Mouse (Mus musculus): ENCODE results near the gene Gpkow. TPM values are rescaled to one million over a fixed set of nuclear protein-coding genes. Genes with fewer than 3 reads are reported as not detected.
"Not testable (repeated sequence)": the region's sequence is repeated elsewhere in the genome, so short reads cannot be mapped to it uniquely, and the experiment has no call there.

Gene Gpkow
- total and polyA plus RNA-seq, 2 experiments from 2014 or later: 12.0 to 38.8 TPM

DNA sequence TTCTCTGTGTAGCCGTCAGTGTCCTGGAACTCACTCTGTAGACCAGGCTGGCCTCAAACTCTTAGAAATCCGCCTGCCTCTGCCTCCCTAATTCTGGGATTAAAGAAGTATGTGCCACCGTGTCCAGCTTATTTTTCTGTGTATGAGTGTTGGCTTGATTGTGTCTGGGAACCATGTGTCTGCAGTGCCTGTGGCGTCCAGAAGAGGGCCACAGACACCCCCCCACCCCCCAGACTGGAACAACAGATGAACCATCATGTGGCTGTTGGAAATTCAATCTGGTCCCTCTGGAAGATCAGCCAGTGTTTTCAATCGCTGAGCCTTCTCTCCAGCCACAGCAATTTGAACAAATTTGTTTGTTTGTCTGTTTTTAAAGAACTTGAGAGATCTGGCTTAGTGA is 46.5 kb downstream of the Gpkow start:
- H3K9me3 ChIP-seq (ENCODE audit: low read length): no peaks in the 10 kb centered on the region
- H3K27me3 ChIP-seq (ENCODE audit: insufficient read depth, low read length): no peaks in the 10 kb centered on the region
- H3K4me3 ChIP-seq (ENCODE audit: low read length): no peak overlapping the region
- ATAC-seq (no peak), DNase-seq (ENCODE audit: low spot score) (no peak)
- H3K27ac ChIP-seq: no peak overlapping the region
- H3K9ac ChIP-seq (replicated peaks; ENCODE audit: low read length): no peak overlapping the region
- no peaks in the 10 kb centered on the region for H3K4me1 ChIP-seq (ENCODE audit: insufficient read depth, low read length)
- no peak overlapping the region for H3K4me2 ChIP-seq (ENCODE audit: low read depth, low read length)
- H3K36me3 ChIP-seq (ENCODE audit: insufficient read depth, low read length): no peaks in the 10 kb centered on the region
- TF ChIP-seq CTCF (IDR thresholded peaks at IDR 0.05; ENCODE audit: low read depth): peak; percentile 51
- 58% methylated on average over 5 of the region's 5 CpGs for WGBS

DNA sequence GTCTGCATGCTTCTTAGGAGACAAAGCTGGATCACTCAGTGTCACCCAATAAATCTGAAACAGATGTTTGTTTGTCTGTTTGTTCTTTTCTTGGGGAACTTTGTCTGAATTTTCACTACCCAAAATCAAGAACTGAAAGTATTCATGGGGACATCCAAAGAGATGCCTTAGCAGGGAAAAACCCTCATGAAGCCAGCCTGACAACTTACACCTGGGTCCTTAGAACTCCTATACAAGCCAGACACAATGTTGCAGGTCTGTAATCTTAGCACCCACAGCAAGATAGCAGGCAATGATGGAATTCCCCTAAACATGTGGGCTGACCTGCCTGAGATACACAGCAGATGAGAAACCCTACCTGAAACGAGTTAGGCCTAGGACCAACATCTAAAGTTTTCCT is 48.0 kb downstream of the Gpkow start:
- Histone ChIP-seq H3K27me3 (ENCODE audit: insufficient read depth, low read length) (no peaks in the 10 kb centered on the region), H3K4me3 (ENCODE audit: low read length) (no peak overlapping the region), H3K4me2 (ENCODE audit: low read depth, low read length) (no peak overlapping the region), H3K4me1 (ENCODE audit: insufficient read depth, low read length) (no peaks in the 10 kb centered on the region), H3K27ac (no peak overlapping the region), H3K36me3 (ENCODE audit: insufficient read depth, low read length) (no peaks in the 10 kb centered on the region), H3K9ac (replicated peaks; ENCODE audit: low read length) (no peak overlapping the region), H3K9me3 (ENCODE audit: low read length) (no peaks in the 10 kb centered on the region)
- ATAC-seq (no peak), DNase-seq (ENCODE audit: low spot score) (no peak)
- 77% methylated on average over 1 of the region's 1 CpGs for WGBS
- no peak for TF ChIP-seq CTCF (IDR thresholded peaks at IDR 0.05; ENCODE audit: low read depth)

DNA sequence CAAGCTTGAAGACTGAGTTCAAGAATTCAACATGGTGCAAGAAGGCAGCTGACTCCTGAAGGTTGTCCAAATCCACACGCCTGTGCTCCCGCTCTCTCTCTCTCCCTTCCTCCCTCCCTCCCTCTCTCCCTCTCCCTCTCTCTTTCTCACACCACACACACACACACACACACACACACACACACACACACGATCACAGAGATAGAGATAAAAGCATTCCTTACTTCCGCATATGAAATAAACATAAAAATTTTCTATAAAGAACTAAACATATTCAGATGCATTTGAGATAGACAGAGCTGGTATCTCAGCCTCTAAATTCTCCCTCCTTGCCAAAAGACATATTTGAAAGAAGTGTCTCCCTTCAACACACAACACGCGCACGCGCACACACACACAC is 48.5 kb downstream of the Gpkow start:
- WGBS: 89% methylated on average over 8 of the region's 8 CpGs
- no peak for TF ChIP-seq CTCF (IDR thresholded peaks at IDR 0.05; ENCODE audit: low read depth)
- no peaks in the 10 kb centered on the region for H3K9me3 ChIP-seq (ENCODE audit: low read length)
- no peak overlapping the region for H3K9ac ChIP-seq (replicated peaks; ENCODE audit: low read length)
- ATAC-seq (no peak), DNase-seq (ENCODE audit: low spot score) (no peak)
- no peak overlapping the region for H3K4me3 ChIP-seq (ENCODE audit: low read length)
- no peaks in the 10 kb centered on the region for H3K4me1 ChIP-seq (ENCODE audit: insufficient read depth, low read length)
- no peak overlapping the region for H3K27ac ChIP-seq
- H3K27me3 ChIP-seq (ENCODE audit: insufficient read depth, low read length): no peaks in the 10 kb centered on the region
- H3K4me2 ChIP-seq (ENCODE audit: low read depth, low read length): no peak overlapping the region
- H3K36me3 ChIP-seq (ENCODE audit: insufficient read depth, low read length): no peaks in the 10 kb centered on the region

GRCm38 (mm10) chrX:7750432-7751116 is 53.6 kb downstream of the Gpkow start, which contains the start of gene Ccdc120:
TSS of gene Ccdc120 (minus strand) at chrX:7750905.
- ATAC-seq: peak; percentile 90
- H3K4me1 ChIP-seq (ENCODE audit: insufficient read depth, low read length): no peaks in the 10 kb centered on the region
- H3K9me3 ChIP-seq (ENCODE audit: low read length): no peaks in the 10 kb centered on the region
- peak within 1 kb of the TSS; percentile 67 for H3K9ac ChIP-seq (replicated peaks; ENCODE audit: low read length)
- H3K27ac ChIP-seq: peak within 1 kb of the TSS; percentile 58; the same call in 1 of the 2 replicates
- no peaks in the 10 kb centered on the region for H3K27me3 ChIP-seq (ENCODE audit: insufficient read depth, low read length)
- H3K4me3 ChIP-seq (ENCODE audit: low read length): peak within 1 kb of the TSS; percentile 61
- WGBS: 19% methylated on average over 47 of the region's 56 CpGs
- peak within 1 kb of the TSS; percentile 56 for H3K4me2 ChIP-seq (ENCODE audit: low read depth, low read length)
- H3K36me3 ChIP-seq (ENCODE audit: insufficient read depth, low read length): no peaks in the 10 kb centered on the region
- peak; percentile 93 for DNase-seq (ENCODE audit: low spot score)
- no peak for TF ChIP-seq CTCF (IDR thresholded peaks at IDR 0.05; ENCODE audit: low read depth)

- peak; percentile 53 for DNase-seq (ENCODE audit: low spot score)
Measured at GRCm38 (mm10) chrX:7753627-7754026, 56.7 kb downstream of the Gpkow start.

More at GRCm38 (mm10) chrX:7753627-7754026, 56.7 kb downstream of the Gpkow start:
- H3K9ac ChIP-seq (replicated peaks; ENCODE audit: low read length); H3K27me3 ChIP-seq (ENCODE audit: insufficient read depth, low read length); H3K4me2 ChIP-seq (ENCODE audit: low read depth, low read length); H3K9me3 ChIP-seq (ENCODE audit: low read length); H3K36me3 ChIP-seq (ENCODE audit: insufficient read depth, low read length); H3K4me1 ChIP-seq (ENCODE audit: insufficient read depth, low read length); ATAC-seq; H3K4me3 ChIP-seq (ENCODE audit: low read length); H3K27ac ChIP-seq: not testable (repeated sequence)
- TF ChIP-seq CTCF (IDR thresholded peaks at IDR 0.05; ENCODE audit: low read depth): peak; percentile 35
- 19% methylated on average over 3 of the region's 3 CpGs for WGBS

Other genes with a start within 250 kb of the Gpkow start
- not detected in 2 replicates for gene Foxp3, start 123.5 kb upstream of the Gpkow start, total RNA-seq (2014; rRNA removed)
- gene Foxp3, start 123.5 kb upstream of the Gpkow start, polyA plus RNA-seq (2015; fragmentation: Nextera tagmentation; extraction: Ambion mirVana): 0.08 and 0.10 TPM in 2 replicates
- gene Ppp1r3f, start 122.8 kb upstream of the Gpkow start, total RNA-seq (2014; rRNA removed): 19.7 and 23.3 TPM in 2 replicates
- 7.1 and 8.6 TPM in 2 replicates for gene Ppp1r3f, start 122.8 kb upstream of the Gpkow start, polyA plus RNA-seq (2015; fragmentation: Nextera tagmentation; extraction: Ambion mirVana)
- 35.6 and 47.6 TPM in 2 replicates for gene Ccdc22, start 91.6 kb upstream of the Gpkow start, total RNA-seq (2014; rRNA removed)
- gene Ccdc22, start 91.6 kb upstream of the Gpkow start, polyA plus RNA-seq (2015; fragmentation: Nextera tagmentation; extraction: Ambion mirVana): 20.5 and 21.5 TPM in 2 replicates
- 0.10 TPM in 1 of 2 replicates, not detected in the other for gene Cacna1f, start 90.0 kb upstream of the Gpkow start, total RNA-seq (2014; rRNA removed)
- gene Cacna1f, start 90.0 kb upstream of the Gpkow start, polyA plus RNA-seq (2015; fragmentation: Nextera tagmentation; extraction: Ambion mirVana): 0.11 and 0.33 TPM in 2 replicates
- 500 and 512 TPM in 2 replicates for gene Syp, start 58.7 kb upstream of the Gpkow start, total RNA-seq (2014; rRNA removed)
- 320 and 325 TPM in 2 replicates for gene Syp, start 58.7 kb upstream of the Gpkow start, polyA plus RNA-seq (2015; fragmentation: Nextera tagmentation; extraction: Ambion mirVana)
- 1.6 and 1.8 TPM in 2 replicates for gene Prickle3, start 39.9 kb upstream of the Gpkow start, total RNA-seq (2014; rRNA removed)
- gene Prickle3, start 39.9 kb upstream of the Gpkow start, polyA plus RNA-seq (2015; fragmentation: Nextera tagmentation; extraction: Ambion mirVana): 1.1 and 1.6 TPM in 2 replicates
- gene Plp2, start 25.7 kb upstream of the Gpkow start, total RNA-seq (2014; rRNA removed): 12.9 and 27.7 TPM in 2 replicates
- 25.2 and 26.5 TPM in 2 replicates for gene Plp2, start 25.7 kb upstream of the Gpkow start, polyA plus RNA-seq (2015; fragmentation: Nextera tagmentation; extraction: Ambion mirVana)
- gene Magix, start 15.9 kb upstream of the Gpkow start, total RNA-seq (2014; rRNA removed): 4.2 TPM in 1 of 2 replicates, not detected in the other
- gene Magix, start 15.9 kb upstream of the Gpkow start, polyA plus RNA-seq (2015; fragmentation: Nextera tagmentation; extraction: Ambion mirVana): 0.18 and 0.29 TPM in 2 replicates
- gene Wdr45, start 17.2 kb downstream of the Gpkow start, total RNA-seq (2014; rRNA removed): 33.2 and 40.6 TPM in 2 replicates
- 34.0 and 36.4 TPM in 2 replicates for gene Wdr45, start 17.2 kb downstream of the Gpkow start, polyA plus RNA-seq (2015; fragmentation: Nextera tagmentation; extraction: Ambion mirVana)
- not detected in 2 replicates for gene Gm45208, start 25.1 kb downstream of the Gpkow start, total RNA-seq (2014; rRNA removed)
- 0.66 and 1.2 TPM in 2 replicates for gene Gm45208, start 25.1 kb downstream of the Gpkow start, polyA plus RNA-seq (2015; fragmentation: Nextera tagmentation; extraction: Ambion mirVana)
- 134 and 137 TPM in 2 replicates for gene Praf2, start 31.3 kb downstream of the Gpkow start, total RNA-seq (2014; rRNA removed)
- gene Praf2, start 31.3 kb downstream of the Gpkow start, polyA plus RNA-seq (2015; fragmentation: Nextera tagmentation; extraction: Ambion mirVana): 129 and 134 TPM in 2 replicates
- 183 and 387 TPM in 2 replicates for gene Ccdc120, start 53.8 kb downstream of the Gpkow start, total RNA-seq (2014; rRNA removed)
- gene Ccdc120, start 53.8 kb downstream of the Gpkow start, polyA plus RNA-seq (2015; fragmentation: Nextera tagmentation; extraction: Ambion mirVana): 47.6 and 53.3 TPM in 2 replicates
- 27.8 and 36.1 TPM in 2 replicates for gene Tfe3, start 65.4 kb downstream of the Gpkow start, total RNA-seq (2014; rRNA removed)
- gene Tfe3, start 65.4 kb downstream of the Gpkow start, polyA plus RNA-seq (2015; fragmentation: Nextera tagmentation; extraction: Ambion mirVana): 21.4 and 21.5 TPM in 2 replicates
- gene Gripap1, start 92.6 kb downstream of the Gpkow start, total RNA-seq (2014; rRNA removed): 23.4 and 28.3 TPM in 2 replicates
- 61.1 and 62.8 TPM in 2 replicates for gene Gripap1, start 92.6 kb downstream of the Gpkow start, polyA plus RNA-seq (2015; fragmentation: Nextera tagmentation; extraction: Ambion mirVana)
- 3.1 and 3.4 TPM in 2 replicates for gene Kcnd1, start 125.2 kb downstream of the Gpkow start, total RNA-seq (2014; rRNA removed)
- gene Kcnd1, start 125.2 kb downstream of the Gpkow start, polyA plus RNA-seq (2015; fragmentation: Nextera tagmentation; extraction: Ambion mirVana): 4.1 and 5.9 TPM in 2 replicates
- 64.9 and 75.8 TPM in 2 replicates for gene Otud5, start 144.2 kb downstream of the Gpkow start, total RNA-seq (2014; rRNA removed)
- gene Otud5, start 144.2 kb downstream of the Gpkow start, polyA plus RNA-seq (2015; fragmentation: Nextera tagmentation; extraction: Ambion mirVana): 36.8 and 37.3 TPM in 2 replicates
- 13.9 and 18.3 TPM in 2 replicates for gene Pim2, start 181.1 kb downstream of the Gpkow start, total RNA-seq (2014; rRNA removed)
- gene Pim2, start 181.1 kb downstream of the Gpkow start, polyA plus RNA-seq (2015; fragmentation: Nextera tagmentation; extraction: Ambion mirVana): 20.8 and 22.3 TPM in 2 replicates
- gene Slc35a2, start 186.9 kb downstream of the Gpkow start, total RNA-seq (2014; rRNA removed): 38.0 and 61.0 TPM in 2 replicates
- gene Slc35a2, start 186.9 kb downstream of the Gpkow start, polyA plus RNA-seq (2015; fragmentation: Nextera tagmentation; extraction: Ambion mirVana): 43.7 and 46.2 TPM in 2 replicates
- gene Pqbp1, start 202.1 kb downstream of the Gpkow start, total RNA-seq (2014; rRNA removed): 83.8 and 100 TPM in 2 replicates
- gene Pqbp1, start 202.1 kb downstream of the Gpkow start, polyA plus RNA-seq (2015; fragmentation: Nextera tagmentation; extraction: Ambion mirVana): 200 and 201 TPM in 2 replicates
- 37.3 and 47.4 TPM in 2 replicates for gene Timm17b, start 202.2 kb downstream of the Gpkow start, total RNA-seq (2014; rRNA removed)
- 125 and 133 TPM in 2 replicates for gene Timm17b, start 202.2 kb downstream of the Gpkow start, polyA plus RNA-seq (2015; fragmentation: Nextera tagmentation; extraction: Ambion mirVana)
- not detected in 2 replicates for gene Gm10491, start 210.7 kb downstream of the Gpkow start, total RNA-seq (2014; rRNA removed)
- not detected in 2 replicates for gene Gm10491, start 210.7 kb downstream of the Gpkow start, polyA plus RNA-seq (2015; fragmentation: Nextera tagmentation; extraction: Ambion mirVana)
- gene Gm10490, start 212.4 kb downstream of the Gpkow start, total RNA-seq (2014; rRNA removed): not detected in 2 replicates
- not detected in 2 replicates for gene Gm10490, start 212.4 kb downstream of the Gpkow start, polyA plus RNA-seq (2015; fragmentation: Nextera tagmentation; extraction: Ambion mirVana)
- 124 and 154 TPM in 2 replicates for gene Pcsk1n, start 222.7 kb downstream of the Gpkow start, total RNA-seq (2014; rRNA removed)
- gene Pcsk1n, start 222.7 kb downstream of the Gpkow start, polyA plus RNA-seq (2015; fragmentation: Nextera tagmentation; extraction: Ambion mirVana): 465 and 477 TPM in 2 replicates
- not detected in 2 replicates for gene Eras, start 231.5 kb downstream of the Gpkow start, total RNA-seq (2014; rRNA removed)
- not detected in 2 replicates for gene Eras, start 231.5 kb downstream of the Gpkow start, polyA plus RNA-seq (2015; fragmentation: Nextera tagmentation; extraction: Ambion mirVana)

Data from hindbrain, postnatal 0 days (tissue).